Mouse (Mus musculus): ENCODE data around the gene Ift81.

DNA sequence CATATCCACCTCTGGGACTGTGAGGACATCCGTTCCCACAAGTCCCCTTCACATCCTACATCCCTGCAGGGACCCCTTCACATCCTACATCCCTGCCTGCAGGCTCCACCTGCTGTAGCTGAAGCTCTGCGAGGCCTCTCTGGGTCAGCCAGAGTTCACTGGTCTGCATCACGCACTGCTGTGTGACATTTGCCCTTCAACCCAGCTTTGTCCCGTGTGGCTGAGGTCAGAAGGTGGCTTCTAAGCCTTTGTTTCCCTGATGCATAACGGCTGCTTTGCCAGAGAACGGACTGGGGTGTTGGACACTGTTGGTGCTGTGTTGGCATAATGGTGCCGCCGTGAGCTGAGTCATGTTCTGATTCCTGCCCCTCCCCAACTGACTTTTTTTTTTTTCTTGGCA, 96.1 kb downstream of the Ift81 start:
- TF ChIP-seq EP300 (IDR thresholded peaks at IDR 0.05): no peak
- TF ChIP-seq CTCF (IDR thresholded peaks at IDR 0.05): no peak
